Mouse (Mus musculus): ENCODE results near the gene Prkar2b. TPM values are rescaled to one million over a fixed set of nuclear protein-coding genes. Genes with fewer than 3 reads are reported as not detected.

Prkar2b gene
- polyA plus RNA-seq, 1 experiment = 8.9 TPM

DNA sequence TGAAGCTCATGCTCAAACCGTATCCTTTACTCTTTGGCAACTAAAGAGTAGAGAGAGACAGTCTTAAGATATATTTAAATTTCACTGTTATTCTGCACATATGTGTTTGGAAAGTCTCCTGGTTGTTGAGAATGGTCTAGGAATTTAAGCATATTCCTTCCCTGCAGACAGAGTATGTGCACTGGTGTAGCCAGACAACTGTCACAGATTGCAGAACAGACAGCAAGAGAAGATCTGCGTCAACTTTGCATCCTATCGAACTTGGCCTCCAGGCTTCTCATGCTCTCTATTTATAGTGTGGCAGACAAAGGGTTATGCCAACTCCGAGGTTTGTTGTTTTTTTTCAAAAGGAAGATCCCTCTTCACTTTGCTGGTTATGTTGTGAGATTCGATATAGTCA, 62.4 kb downstream of the Prkar2b start:
- Histone ChIP-seq H3K27ac (ENCODE audit: insufficient read depth, low read length) (no peak overlapping the region), H3K4me3 (ENCODE audit: low read depth, low read length) (no peak overlapping the region), H3K9ac (ENCODE audit: low read depth, poor library complexity, severe bottlenecking) (no peak overlapping the region), H3K36me3 (ENCODE audit: control insufficient read depth, insufficient read depth, low read length, poor library complexity, severe bottlenecking) (no peaks in the 10 kb centered on the region), H3K27me3 (ENCODE audit: control insufficient read depth, insufficient read depth, low read length, poor library complexity, severe bottlenecking) (no peaks in the 10 kb centered on the region), H3K4me1 (ENCODE audit: control insufficient read depth, insufficient read depth, low read length) (no peaks in the 10 kb centered on the region), H3K9me3 (replicated peaks; ENCODE audit: control insufficient read depth, insufficient read depth, low read length, poor library complexity, severe bottlenecking) (no peaks in the 10 kb centered on the region)
- TF ChIP-seq EP300 (IDR thresholded peaks at IDR 0.05; ENCODE audit: insufficient read depth, low read depth, low read length) = no peak
- no peak for TF ChIP-seq POLR2A (IDR thresholded peaks at IDR 0.05; ENCODE audit: insufficient read depth, low read length)
- TF ChIP-seq CTCF (IDR thresholded peaks at IDR 0.05; ENCODE audit: low read depth, low read length) = no peak

DNA sequence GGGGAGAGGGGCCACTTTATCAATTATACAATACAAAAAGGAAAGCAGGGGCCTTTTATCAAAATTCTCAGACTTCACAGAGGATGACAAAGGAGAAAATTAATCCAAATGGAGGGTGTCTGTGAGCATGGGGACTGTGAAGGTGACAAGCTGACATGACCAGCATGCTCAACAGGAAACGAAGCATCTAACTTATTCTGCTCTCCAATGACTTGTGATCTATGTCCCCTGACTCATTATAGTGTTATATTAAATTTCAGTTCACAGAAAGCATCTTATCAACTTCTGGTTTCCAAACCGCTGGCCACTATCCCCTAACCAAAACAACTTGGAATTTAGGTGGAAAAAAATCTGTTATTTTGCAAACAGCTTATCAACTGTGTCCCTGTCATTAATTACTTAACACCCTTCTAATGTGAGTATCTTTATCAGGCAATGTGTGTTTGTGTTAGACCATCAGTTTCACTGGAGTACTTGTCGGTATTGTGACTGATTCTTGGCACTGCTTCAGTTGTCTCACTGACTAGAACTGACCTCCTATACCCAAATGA, 63.7 kb downstream of the Prkar2b start:
- Histone ChIP-seq H3K9ac (ENCODE audit: low read depth, poor library complexity, severe bottlenecking) (no peak overlapping the region), H3K9me3 (replicated peaks; ENCODE audit: control insufficient read depth, insufficient read depth, low read length, poor library complexity, severe bottlenecking) (no peaks in the 10 kb centered on the region), H3K27me3 (ENCODE audit: control insufficient read depth, insufficient read depth, low read length, poor library complexity, severe bottlenecking) (no peaks in the 10 kb centered on the region), H3K4me1 (ENCODE audit: control insufficient read depth, insufficient read depth, low read length) (no peaks in the 10 kb centered on the region), H3K36me3 (ENCODE audit: control insufficient read depth, insufficient read depth, low read length, poor library complexity, severe bottlenecking) (no peaks in the 10 kb centered on the region), H3K27ac (ENCODE audit: insufficient read depth, low read length) (no peak overlapping the region), H3K4me3 (ENCODE audit: low read depth, low read length) (no peak overlapping the region)
- TF ChIP-seq POLR2A (IDR thresholded peaks at IDR 0.05; ENCODE audit: insufficient read depth, low read length) (no peak), EP300 (IDR thresholded peaks at IDR 0.05; ENCODE audit: insufficient read depth, low read depth, low read length) (no peak), CTCF (IDR thresholded peaks at IDR 0.05; ENCODE audit: low read depth, low read length) (no peak)

DNA sequence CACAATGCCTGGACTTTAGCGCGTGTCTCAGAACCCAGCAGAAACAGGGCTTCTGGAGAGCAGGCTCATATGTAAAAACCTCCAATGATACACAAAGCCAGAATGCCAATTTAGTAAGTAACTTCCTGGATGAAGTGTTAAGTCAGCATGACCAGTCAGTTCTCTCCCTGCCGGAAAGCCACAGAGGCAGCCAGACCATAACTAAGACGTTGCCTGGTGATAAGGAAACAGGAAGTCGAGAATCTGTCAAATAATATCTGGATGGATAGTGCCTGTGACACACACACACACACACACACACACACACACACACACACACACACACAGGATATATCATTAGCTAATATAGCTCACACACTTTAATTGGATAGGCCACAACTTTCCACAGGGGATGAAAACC, 64.2 kb downstream of the Prkar2b start:
- H3K27me3 ChIP-seq (ENCODE audit: control insufficient read depth, insufficient read depth, low read length, poor library complexity, severe bottlenecking) = no peaks in the 10 kb centered on the region
- H3K4me3 ChIP-seq (ENCODE audit: low read depth, low read length) = no peak overlapping the region
- H3K9me3 ChIP-seq (replicated peaks; ENCODE audit: control insufficient read depth, insufficient read depth, low read length, poor library complexity, severe bottlenecking) = no peaks in the 10 kb centered on the region
- no peak overlapping the region for H3K9ac ChIP-seq (ENCODE audit: low read depth, poor library complexity, severe bottlenecking)
- H3K27ac ChIP-seq (ENCODE audit: insufficient read depth, low read length) = no peak overlapping the region
- H3K36me3 ChIP-seq (ENCODE audit: control insufficient read depth, insufficient read depth, low read length, poor library complexity, severe bottlenecking) = no peaks in the 10 kb centered on the region
- no peak for TF ChIP-seq EP300 (IDR thresholded peaks at IDR 0.05; ENCODE audit: insufficient read depth, low read depth, low read length)
- no peak for TF ChIP-seq POLR2A (IDR thresholded peaks at IDR 0.05; ENCODE audit: insufficient read depth, low read length)
- TF ChIP-seq CTCF (IDR thresholded peaks at IDR 0.05; ENCODE audit: low read depth, low read length) = no peak
- no peaks in the 10 kb centered on the region for H3K4me1 ChIP-seq (ENCODE audit: control insufficient read depth, insufficient read depth, low read length)

DNA sequence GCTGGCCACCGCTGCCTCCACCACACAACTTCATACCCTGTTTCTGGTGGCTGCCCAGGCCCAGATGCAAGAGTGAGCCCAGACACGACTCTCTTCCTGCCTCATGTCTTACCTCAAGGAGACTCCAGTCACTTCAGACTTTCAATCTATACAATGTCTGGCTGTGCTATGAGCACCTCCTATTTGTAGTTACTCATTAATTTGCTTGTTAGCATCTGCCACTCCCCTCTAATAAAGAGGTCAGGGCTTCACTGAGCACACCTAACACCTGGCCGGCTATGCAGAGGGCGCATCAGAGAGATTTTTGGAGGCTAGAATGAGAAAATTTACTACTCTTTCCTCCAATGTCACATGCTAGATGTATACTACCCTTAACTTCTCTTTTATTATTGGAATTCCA, 70.5 kb downstream of the Prkar2b start:
- H3K4me1 ChIP-seq (ENCODE audit: control insufficient read depth, insufficient read depth, low read length) = no peaks in the 10 kb centered on the region
- H3K27me3 ChIP-seq (ENCODE audit: control insufficient read depth, insufficient read depth, low read length, poor library complexity, severe bottlenecking) = no peaks in the 10 kb centered on the region
- H3K9me3 ChIP-seq (replicated peaks; ENCODE audit: control insufficient read depth, insufficient read depth, low read length, poor library complexity, severe bottlenecking) = no peaks in the 10 kb centered on the region
- no peak overlapping the region for H3K4me3 ChIP-seq (ENCODE audit: low read depth, low read length)
- TF ChIP-seq EP300 (IDR thresholded peaks at IDR 0.05; ENCODE audit: insufficient read depth, low read depth, low read length) (no peak), POLR2A (IDR thresholded peaks at IDR 0.05; ENCODE audit: insufficient read depth, low read length) (no peak), CTCF (IDR thresholded peaks at IDR 0.05; ENCODE audit: low read depth, low read length) (no peak)
- H3K27ac ChIP-seq (ENCODE audit: insufficient read depth, low read length) = no peak overlapping the region
- no peaks in the 10 kb centered on the region for H3K36me3 ChIP-seq (ENCODE audit: control insufficient read depth, insufficient read depth, low read length, poor library complexity, severe bottlenecking)
- H3K9ac ChIP-seq (ENCODE audit: low read depth, poor library complexity, severe bottlenecking) = no peak overlapping the region

DNA sequence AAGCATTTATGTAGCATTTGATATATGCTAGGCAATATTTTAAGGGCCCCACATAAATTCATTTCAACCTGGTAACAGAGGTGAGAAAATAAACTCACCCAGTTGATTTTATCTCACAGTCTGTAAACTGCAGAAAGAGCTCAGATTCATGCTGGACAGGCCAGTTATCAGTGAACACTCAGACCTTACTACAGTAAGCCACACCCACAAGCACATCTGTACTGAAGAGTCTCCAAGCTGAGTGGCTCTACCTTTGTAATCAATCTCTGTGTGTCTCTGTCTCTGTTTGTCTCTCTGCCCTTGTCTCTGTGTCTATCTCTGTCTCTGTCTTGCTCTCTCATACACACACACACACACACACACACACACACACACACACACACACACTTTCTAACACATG, 71.4 kb downstream of the Prkar2b start:
- TF ChIP-seq POLR2A (IDR thresholded peaks at IDR 0.05; ENCODE audit: insufficient read depth, low read length) (no peak), EP300 (IDR thresholded peaks at IDR 0.05; ENCODE audit: insufficient read depth, low read depth, low read length) (no peak), CTCF (IDR thresholded peaks at IDR 0.05; ENCODE audit: low read depth, low read length) (no peak)

DNA sequence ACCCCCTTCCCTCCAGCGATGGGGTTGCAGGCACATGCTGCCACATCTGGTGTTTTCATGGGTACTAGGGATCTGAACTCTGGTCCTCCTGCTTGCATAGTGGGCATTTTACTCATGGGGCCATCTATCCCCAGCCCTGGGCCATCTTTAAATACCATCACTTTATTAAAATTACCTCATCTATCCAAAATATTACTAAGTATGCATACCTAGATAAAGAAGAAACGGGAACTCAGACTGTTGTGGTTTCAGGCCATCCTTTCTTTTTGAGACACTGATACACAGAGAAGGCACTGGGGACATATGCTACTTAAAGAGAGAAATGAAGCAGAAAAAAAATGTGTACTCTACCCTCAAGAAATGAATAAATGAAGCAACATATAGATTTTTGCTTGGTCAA, 74.6 kb downstream of the Prkar2b start:
- H3K27ac ChIP-seq (ENCODE audit: insufficient read depth, low read length) = no peak overlapping the region
- H3K4me1 ChIP-seq (ENCODE audit: control insufficient read depth, insufficient read depth, low read length) = no peaks in the 10 kb centered on the region
- no peak overlapping the region for H3K9ac ChIP-seq (ENCODE audit: low read depth, poor library complexity, severe bottlenecking)
- H3K27me3 ChIP-seq (ENCODE audit: control insufficient read depth, insufficient read depth, low read length, poor library complexity, severe bottlenecking) = no peaks in the 10 kb centered on the region
- H3K4me3 ChIP-seq (ENCODE audit: low read depth, low read length) = no peak overlapping the region
- H3K36me3 ChIP-seq (ENCODE audit: control insufficient read depth, insufficient read depth, low read length, poor library complexity, severe bottlenecking) = no peaks in the 10 kb centered on the region
- no peaks in the 10 kb centered on the region for H3K9me3 ChIP-seq (replicated peaks; ENCODE audit: control insufficient read depth, insufficient read depth, low read length, poor library complexity, severe bottlenecking)
- TF ChIP-seq CTCF (IDR thresholded peaks at IDR 0.05; ENCODE audit: low read depth, low read length) (no peak), EP300 (IDR thresholded peaks at IDR 0.05; ENCODE audit: insufficient read depth, low read depth, low read length) (no peak), POLR2A (IDR thresholded peaks at IDR 0.05; ENCODE audit: insufficient read depth, low read length) (no peak)

More for the DNA sequence above, 71.4 kb downstream of the Prkar2b start:
- no peaks in the 10 kb centered on the region for H3K9me3 ChIP-seq (replicated peaks; ENCODE audit: control insufficient read depth, insufficient read depth, low read length, poor library complexity, severe bottlenecking)
- H3K36me3 ChIP-seq (ENCODE audit: control insufficient read depth, insufficient read depth, low read length, poor library complexity, severe bottlenecking) = no peaks in the 10 kb centered on the region
- no peak overlapping the region for H3K27ac ChIP-seq (ENCODE audit: insufficient read depth, low read length)
- no peaks in the 10 kb centered on the region for H3K27me3 ChIP-seq (ENCODE audit: control insufficient read depth, insufficient read depth, low read length, poor library complexity, severe bottlenecking)
- no peaks in the 10 kb centered on the region for H3K4me1 ChIP-seq (ENCODE audit: control insufficient read depth, insufficient read depth, low read length)
- no peak overlapping the region for H3K9ac ChIP-seq (ENCODE audit: low read depth, poor library complexity, severe bottlenecking)
- H3K4me3 ChIP-seq (ENCODE audit: low read depth, low read length) = no peak overlapping the region

All from ES-Bruce4 (cell line).